Mouse (Mus musculus) heart, adult 2 months (tissue): ENCODE data around the gene Fbxl22. TPM values are rescaled to one million over a fixed set of nuclear protein-coding genes. Genes with fewer than 3 reads are reported as not detected.

Source experiments
- DNase-seq, 2 experiments: peaks; one replicate each; pipeline ENCODE4 v3.0.0; 2021
- H3K27ac ChIP-seq: fragments of 200-600 bp; 2 replicates; pipeline ENCODE4 v1.8.1; 2022
- H3K27me3 ChIP-seq: fragments of 200-500 bp; 2 replicates; pipeline ENCODE4 v1.6.1; 2012; ENCODE audit warnings: mild to moderate bottlenecking, low read length, inconsistent platforms, mixed read lengths; ENCODE audit not compliant: control insufficient read depth, insufficient read depth
- H3K36me3 ChIP-seq: fragments of 200-500 bp; 2 replicates; pipeline ENCODE4 v1.6.1; 2012; ENCODE audit warnings: low read length, inconsistent platforms; ENCODE audit not compliant: control insufficient read depth, insufficient read depth
- H3K4me1 ChIP-seq: fragments of 200-500 bp; 2 replicates; pipeline ENCODE4 v1.6.1; 2011; ENCODE audit warnings: low read length; ENCODE audit not compliant: control insufficient read depth, insufficient read depth
- H3K4me3 ChIP-seq: fragments of 200-600 bp; 2 replicates; pipeline ENCODE4 v1.8.1; 2022
- H3K79me2 ChIP-seq: fragments of 200-500 bp; replicated peaks from 2 replicates; pipeline ENCODE4 v1.6.1; 2012; ENCODE audit warnings: mild to moderate bottlenecking, inconsistent platforms, low read length, moderate library complexity, mixed read lengths; ENCODE audit not compliant: control insufficient read depth, insufficient read depth
- H3K9ac ChIP-seq: fragments of 200-500 bp; 2 replicates; pipeline ENCODE4 v1.6.1; 2012; ENCODE audit warnings: low read depth, mild to moderate bottlenecking, control low read depth, inconsistent platforms, low read length, mixed read lengths
- CTCF ChIP-seq: fragments of 200-600 bp; IDR thresholded peaks from 2 replicates; pipeline ENCODE4 v1.8.1; 2022; ENCODE audit warnings: antibody characterized with exemption, mild to moderate bottlenecking, moderate library complexity
- EP300 ChIP-seq: fragments of 200-500 bp; IDR thresholded peaks from 2 replicates; pipeline ENCODE4 v1.6.1; 2011; ENCODE audit warnings: low read depth, low read length, control low read depth; ENCODE audit not compliant: insufficient read depth
- POLR2A ChIP-seq: fragments of 200-500 bp; IDR thresholded peaks from 2 replicates; pipeline ENCODE4 v1.6.1; 2011; ENCODE audit warnings: mild to moderate bottlenecking, low read depth, low read length, control low read depth; ENCODE audit not compliant: insufficient read depth
- WGBS: fragments of 180-500 bp; shearing (Covaris S2); methylation state at CpG from one replicate; pipeline ENCODE4 v1.1.7; 2018; 5-methylcytosine and 5-hydroxymethylcytosine counted together
- intact Hi-C: fragments of 180-260 bp; cut with DNase I; formaldehyde crosslinking; loops from one replicate; pipeline ENCODE4 v1.15.1; 2025
- polyA plus RNA-seq: library from polyadenylated mRNA; depleted of rRNA; stranded (reverse); fragments of >200 nt; gene quantifications from 2 replicates; pipeline ENCODE4 v1.2.3, GENCODE M21; 2012
- total RNA-seq, 2 experiments: library from RNA; stranded (reverse); gene quantifications; 2 replicates each; pipeline ENCODE4 v1.2.3; 2021

Fbxl22 gene
- total and polyA plus RNA-seq, 3 experiments = 24.7 to 71.4 (median 32.5) TPM

DNA sequence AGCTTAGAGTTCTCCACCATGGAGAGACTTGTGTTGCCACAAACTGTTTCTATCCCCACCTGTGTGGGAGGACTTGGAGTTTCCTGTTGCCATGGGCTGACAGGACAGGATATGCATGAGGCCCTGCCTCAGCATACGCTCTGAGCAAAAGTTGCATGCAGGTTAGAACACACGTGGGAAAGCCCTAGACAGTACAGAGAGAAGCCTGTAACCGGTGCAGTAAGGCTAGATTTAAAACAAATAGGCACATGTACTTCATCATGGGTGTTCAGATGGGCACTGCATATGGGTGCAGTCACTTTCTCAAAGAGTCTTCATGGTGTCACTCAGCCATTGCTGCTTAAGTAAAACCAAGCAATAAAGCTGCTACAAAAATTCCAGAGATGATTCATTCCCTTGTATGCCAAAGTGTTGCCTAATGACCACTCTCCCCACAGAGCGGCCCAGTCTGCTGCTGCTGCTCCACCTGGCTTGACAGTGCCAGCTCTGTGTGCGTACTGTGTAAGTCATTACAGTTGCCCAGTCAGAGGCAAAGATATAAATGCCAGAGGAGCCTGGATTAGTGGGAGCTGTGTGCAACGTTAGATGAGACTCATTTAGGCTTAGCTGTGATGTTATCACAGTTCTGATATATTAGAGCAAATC, 2.0 kb upstream of the Fbxl22 start:
- peaks cover 4% of the 10 kb centered on the region for H3K4me1 ChIP-seq
- H3K36me3 ChIP-seq = peaks cover 2% of the 10 kb centered on the region; the same call in 1 of the 2 replicates
- peak in 1 of 2 experiments; percentile 18 for DNase-seq
- H3K27ac ChIP-seq = no peak overlapping the region
- 73% methylated on average over 6 of the region's 6 CpGs for WGBS
- TF ChIP-seq POLR2A (0 out of 2 replicates have a peak, but pooled peaks have one; percentile 22), CTCF (no peak), EP300 (no peak)
- H3K79me2 ChIP-seq = no peaks in the 10 kb centered on the region
- H3K9ac ChIP-seq = no peak overlapping the region
- no peak overlapping the region for H3K4me3 ChIP-seq
- no peaks in the 10 kb centered on the region for H3K27me3 ChIP-seq
- intact Hi-C loops = no loop called here

DNA sequence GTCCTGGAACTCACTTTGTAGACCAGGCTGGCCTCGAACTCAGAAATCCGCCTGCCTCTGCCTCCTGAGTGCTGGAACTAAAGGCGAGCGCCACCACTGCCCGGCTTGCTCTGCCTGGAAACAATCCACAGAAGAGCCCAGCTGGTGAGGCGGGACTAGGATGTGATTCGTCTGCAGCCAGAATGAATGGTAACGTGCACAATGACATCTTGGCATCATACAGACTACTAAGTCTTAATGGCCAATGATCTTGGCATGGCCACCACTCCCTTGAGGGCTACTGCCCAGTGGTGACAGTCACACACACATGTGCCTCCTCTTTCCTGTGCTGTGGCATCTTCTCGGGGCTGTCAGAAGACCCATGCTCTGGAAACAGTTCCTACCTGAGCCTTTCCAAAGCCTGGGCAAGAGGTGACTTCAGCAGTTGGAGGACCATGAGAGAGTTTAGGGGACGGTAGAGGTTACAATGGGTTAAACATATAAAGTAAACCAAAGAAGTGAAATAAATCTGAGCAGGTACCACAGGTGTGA, 1.4 kb upstream of the Fbxl22 start:
- Histone ChIP-seq H3K27me3 (no peaks in the 10 kb centered on the region), H3K27ac (no peak overlapping the region), H3K79me2 (no peaks in the 10 kb centered on the region), H3K4me1 (peaks cover 6% of the 10 kb centered on the region), H3K36me3 (peaks cover 2% of the 10 kb centered on the region; the same call in 1 of the 2 replicates), H3K9ac (no peak overlapping the region), H3K4me3 (no peak overlapping the region)
- WGBS = 83% methylated on average over 10 of the region's 10 CpGs
- peak in 1 of 2 experiments; percentile 6 for DNase-seq
- intact Hi-C loops = no loop called here
- TF ChIP-seq CTCF = no peak
- TF ChIP-seq POLR2A = no peak
- TF ChIP-seq EP300 = no peak

DNA sequence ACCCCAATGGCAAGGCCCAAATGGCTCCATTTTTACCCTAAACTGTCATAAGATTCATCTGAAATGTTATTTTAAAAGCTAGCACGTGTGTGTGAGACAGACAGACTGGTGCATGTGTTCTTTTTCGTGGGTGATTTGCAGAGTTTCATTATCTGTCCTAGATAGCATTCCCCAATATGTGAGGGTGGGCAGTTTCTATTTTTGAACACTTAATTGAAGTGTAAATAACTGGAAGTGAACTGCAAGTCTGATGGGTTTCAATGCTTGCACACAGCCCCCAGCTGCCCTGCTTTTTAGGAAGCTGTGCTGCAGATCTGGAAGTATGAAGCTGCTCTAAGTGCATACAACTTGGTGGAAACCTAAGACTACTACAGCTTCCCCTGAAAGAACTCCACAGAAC, 722 bp upstream of the Fbxl22 start:
- peak overlapping the region; percentile 97 for H3K27ac ChIP-seq
- H3K4me3 ChIP-seq = no peak overlapping the region
- no peaks in the 10 kb centered on the region for H3K79me2 ChIP-seq
- DNase-seq = no peak
- WGBS = 26% methylated on average over 2 of the region's 2 CpGs
- TF ChIP-seq POLR2A (no peak), CTCF (no peak), EP300 (no peak)
- peaks cover 10% of the 10 kb centered on the region for H3K4me1 ChIP-seq
- H3K27me3 ChIP-seq = no peaks in the 10 kb centered on the region
- H3K9ac ChIP-seq = peak overlapping the region; percentile 23
- H3K36me3 ChIP-seq = no peaks in the 10 kb centered on the region; the same call in 1 of the 2 replicates
- intact Hi-C loops = no loop called here

DNA sequence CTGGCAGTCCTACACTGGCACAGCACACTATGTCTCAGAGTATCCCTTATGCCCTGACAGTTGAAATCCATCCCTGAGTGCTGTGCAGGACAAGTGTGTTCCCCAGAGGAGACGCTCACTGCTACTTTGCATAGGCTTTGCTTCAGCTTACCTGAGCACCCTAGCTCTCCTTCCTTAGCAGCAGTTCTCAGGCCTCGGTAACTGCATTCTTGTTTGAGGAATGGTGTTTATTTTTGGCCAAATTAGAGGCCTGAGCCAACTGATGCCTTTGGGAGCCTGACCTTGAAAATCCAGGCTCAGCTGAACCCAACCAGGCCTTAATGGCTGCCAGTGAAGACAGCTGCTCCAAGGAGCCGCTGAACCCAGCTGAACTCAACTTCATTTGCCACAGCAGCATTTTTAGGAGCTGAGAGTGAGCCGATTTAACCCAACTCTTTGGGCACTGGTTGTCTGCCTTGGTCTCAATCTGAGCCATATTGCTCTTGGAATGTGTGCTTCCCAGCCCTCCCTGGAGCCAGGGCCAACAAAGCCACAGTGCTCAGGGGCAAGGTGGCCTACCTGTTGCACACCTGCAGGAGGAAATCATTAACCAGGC, 635 bp downstream of the Fbxl22 start:
- Histone ChIP-seq H3K27ac (peak overlapping the region; percentile 97), H3K9ac (peak overlapping the region; percentile 65), H3K4me1 (peaks cover 10% of the 10 kb centered on the region), H3K36me3 (no peaks in the 10 kb centered on the region; the same call in 1 of the 2 replicates), H3K27me3 (no peaks in the 10 kb centered on the region), H3K4me3 (peak overlapping the region; percentile 77), H3K79me2 (no peaks in the 10 kb centered on the region)
- WGBS = 56% methylated on average over 4 of the region's 4 CpGs
- DNase-seq = peak in 1 of 2 experiments; percentile 34
- intact Hi-C loops = loop anchor here (2.0 to 5.0 kb wide), 3 partner anchors 79 to 274 kb away; partner anchors contain the start of gene Usp3
- TF ChIP-seq CTCF = no peak
- TF ChIP-seq POLR2A = no peak
- no peak for TF ChIP-seq EP300

DNA sequence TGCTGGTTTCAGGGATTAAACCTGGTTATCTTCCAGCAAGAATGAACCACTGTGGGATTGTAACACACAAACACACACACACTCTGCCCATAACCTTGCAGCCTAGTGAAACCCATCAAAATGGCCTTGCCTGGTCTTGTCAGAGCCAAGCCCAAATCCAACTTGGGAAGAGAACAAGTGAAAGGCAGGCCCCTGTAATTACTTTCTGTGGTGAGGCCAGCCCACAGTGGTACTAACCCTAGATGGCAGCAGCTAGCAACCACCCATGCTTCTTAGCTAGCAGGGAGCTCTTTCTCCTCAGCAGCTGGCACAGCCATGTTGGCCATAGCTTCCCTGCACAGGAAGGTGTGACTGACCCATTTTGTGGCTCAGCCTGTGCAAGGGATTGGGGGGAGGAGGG, 1.2 kb downstream of the Fbxl22 start:
- Histone ChIP-seq H3K36me3 (no peaks in the 10 kb centered on the region; the same call in 1 of the 2 replicates), H3K4me1 (peaks cover 10% of the 10 kb centered on the region), H3K27ac (peak overlapping the region; percentile 97), H3K9ac (peak overlapping the region; percentile 65), H3K27me3 (no peaks in the 10 kb centered on the region), H3K4me3 (peak overlapping the region; percentile 77), H3K79me2 (no peaks in the 10 kb centered on the region)
- TF ChIP-seq POLR2A (peak; percentile 49; the same call in 1 of the 2 replicates), EP300 (0 out of 2 replicates have a peak, but pooled peaks have one; percentile 40), CTCF (peak; percentile 49)
- DNase-seq = peak in 1 of 2 experiments; percentile 41
- intact Hi-C loops = loop anchor here (2.0 to 5.0 kb wide), 3 partner anchors 80 to 274 kb away; partner anchors contain the start of gene Usp3

DNA sequence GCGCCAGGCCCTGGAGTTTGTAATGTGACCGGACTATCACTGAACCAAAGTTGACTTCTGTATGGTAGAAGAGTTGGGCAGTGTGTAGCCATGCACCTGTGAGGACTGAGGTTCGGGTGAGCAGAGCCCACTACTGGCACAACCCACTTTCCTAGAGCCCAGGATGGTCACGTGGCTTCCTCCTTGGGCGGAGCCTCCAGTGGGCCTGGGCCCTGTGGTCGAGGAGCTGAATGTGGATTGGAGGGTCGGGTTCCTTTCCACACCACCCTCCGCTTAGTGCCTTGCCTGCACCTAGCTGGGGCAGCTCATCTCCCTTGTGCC, 2.1 kb downstream of the Fbxl22 start:
- TF ChIP-seq EP300 (peak; percentile 61), CTCF (no peak), POLR2A (peak; percentile 90)
- H3K4me1 ChIP-seq = peaks cover 10% of the 10 kb centered on the region
- no peaks in the 10 kb centered on the region for H3K27me3 ChIP-seq
- DNase-seq = peak; percentile 84 to 88
- H3K4me3 ChIP-seq = peak overlapping the region; percentile 77
- peak overlapping the region; percentile 97 for H3K27ac ChIP-seq
- peak overlapping the region; percentile 76 for H3K9ac ChIP-seq
- intact Hi-C loops = loop anchor here (2.0 to 5.0 kb wide), 3 partner anchors 80 to 275 kb away; partner anchors contain the start of gene Usp3
- no peaks in the 10 kb centered on the region for H3K79me2 ChIP-seq
- no peaks in the 10 kb centered on the region for H3K36me3 ChIP-seq
- 4% methylated on average over 8 of the region's 8 CpGs for WGBS
